Mouse (Mus musculus) heart, adult 2 months (tissue): ENCODE results near the gene Dok1. TPM values are rescaled to one million over a fixed set of nuclear protein-coding genes. Genes with fewer than 3 reads are reported as not detected.

Experiments used
- DNase-seq, 2 experiments: peaks; one replicate each; pipeline ENCODE4 v3.0.0; 2021
- H3K27ac ChIP-seq: fragments of 200-600 bp; 2 replicates; pipeline ENCODE4 v1.8.1; 2022
- H3K27me3 ChIP-seq: fragments of 200-500 bp; 2 replicates; pipeline ENCODE4 v1.6.1; 2012; ENCODE audit warnings: mild to moderate bottlenecking, low read length, inconsistent platforms, mixed read lengths; ENCODE audit not compliant: control insufficient read depth, insufficient read depth
- H3K36me3 ChIP-seq: fragments of 200-500 bp; 2 replicates; pipeline ENCODE4 v1.6.1; 2012; ENCODE audit warnings: low read length, inconsistent platforms; ENCODE audit not compliant: control insufficient read depth, insufficient read depth
- H3K4me1 ChIP-seq: fragments of 200-500 bp; 2 replicates; pipeline ENCODE4 v1.6.1; 2011; ENCODE audit warnings: low read length; ENCODE audit not compliant: control insufficient read depth, insufficient read depth
- H3K4me3 ChIP-seq: fragments of 200-600 bp; 2 replicates; pipeline ENCODE4 v1.8.1; 2022
- H3K79me2 ChIP-seq: fragments of 200-500 bp; replicated peaks from 2 replicates; pipeline ENCODE4 v1.6.1; 2012; ENCODE audit warnings: mild to moderate bottlenecking, inconsistent platforms, low read length, moderate library complexity, mixed read lengths; ENCODE audit not compliant: control insufficient read depth, insufficient read depth
- H3K9ac ChIP-seq: fragments of 200-500 bp; 2 replicates; pipeline ENCODE4 v1.6.1; 2012; ENCODE audit warnings: low read depth, mild to moderate bottlenecking, control low read depth, inconsistent platforms, low read length, mixed read lengths
- CTCF ChIP-seq: fragments of 200-600 bp; IDR thresholded peaks from 2 replicates; pipeline ENCODE4 v1.8.1; 2022; ENCODE audit warnings: antibody characterized with exemption, mild to moderate bottlenecking, moderate library complexity
- EP300 ChIP-seq: fragments of 200-500 bp; IDR thresholded peaks from 2 replicates; pipeline ENCODE4 v1.6.1; 2011; ENCODE audit warnings: low read depth, low read length, control low read depth; ENCODE audit not compliant: insufficient read depth
- POLR2A ChIP-seq: fragments of 200-500 bp; IDR thresholded peaks from 2 replicates; pipeline ENCODE4 v1.6.1; 2011; ENCODE audit warnings: mild to moderate bottlenecking, low read depth, low read length, control low read depth; ENCODE audit not compliant: insufficient read depth
- WGBS: fragments of 180-500 bp; shearing (Covaris S2); methylation state at CpG from one replicate; pipeline ENCODE4 v1.1.7; 2018; 5-methylcytosine and 5-hydroxymethylcytosine counted together
- intact Hi-C: fragments of 180-260 bp; cut with DNase I; formaldehyde crosslinking; loops from one replicate; pipeline ENCODE4 v1.15.1; 2025
- polyA plus RNA-seq: library from polyadenylated mRNA; depleted of rRNA; stranded (reverse); fragments of >200 nt; gene quantifications from 2 replicates; pipeline ENCODE4 v1.2.3, GENCODE M21; 2012
- total RNA-seq, 2 experiments: library from RNA; stranded (reverse); gene quantifications; 2 replicates each; pipeline ENCODE4 v1.2.3; 2021

Dok1 gene
- total and polyA plus RNA-seq, 3 experiments = 2.6 to 3.4 (median 2.6) TPM

DNA sequence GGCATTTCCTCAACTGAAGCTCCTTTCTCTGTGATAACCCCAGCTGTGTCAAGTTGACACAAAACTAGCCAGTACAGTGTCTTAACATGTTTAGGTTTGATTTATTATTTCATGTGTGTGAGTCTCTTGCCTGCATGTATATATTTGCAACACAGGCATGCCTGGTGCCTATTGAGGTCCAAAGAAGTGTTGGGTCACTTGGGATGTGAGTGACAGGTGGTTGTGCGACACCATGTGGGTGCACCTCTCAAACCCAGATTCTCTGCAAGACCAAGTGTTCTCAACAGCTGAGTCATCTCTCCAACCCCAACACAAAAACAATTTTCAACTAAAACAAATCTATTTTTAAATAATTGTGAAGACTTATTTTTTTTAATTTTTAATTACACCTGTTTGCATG is 30.2 kb downstream of the Dok1 start:
- no peak overlapping the region for H3K9ac ChIP-seq
- H3K36me3 ChIP-seq = no peaks in the 10 kb centered on the region
- DNase-seq = no peak
- no peaks in the 10 kb centered on the region for H3K79me2 ChIP-seq
- 97% methylated on average over 1 of the region's 1 CpGs for WGBS
- intact Hi-C loops = no loop called here
- TF ChIP-seq CTCF (no peak), EP300 (no peak), POLR2A (no peak)
- peaks cover 1% of the 10 kb centered on the region; the same call in 1 of the 2 replicates for H3K4me1 ChIP-seq
- H3K27ac ChIP-seq = no peak overlapping the region
- no peaks in the 10 kb centered on the region for H3K27me3 ChIP-seq
- no peak overlapping the region for H3K4me3 ChIP-seq

DNA sequence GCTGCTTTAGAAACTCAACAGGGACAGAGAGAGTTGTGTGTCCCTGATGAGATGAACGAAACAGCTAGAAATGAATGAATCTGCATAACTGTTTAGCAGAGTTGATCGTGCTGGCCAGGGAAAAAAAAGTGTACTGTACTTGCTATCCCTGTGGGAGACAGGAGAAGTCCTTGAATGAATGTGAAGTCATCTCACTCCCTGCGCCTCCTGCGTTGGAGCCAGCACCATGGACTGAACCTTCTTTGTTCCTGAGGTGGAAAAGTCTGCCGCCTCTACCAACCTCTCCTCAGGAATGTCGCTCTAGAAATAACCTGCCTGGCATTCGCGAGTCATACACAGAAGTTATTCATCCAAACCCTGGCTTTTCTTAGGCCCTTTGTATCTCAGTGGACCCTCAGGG is 33.3 kb downstream of the Dok1 start:
- Histone ChIP-seq H3K36me3 (no peaks in the 10 kb centered on the region), H3K9ac (no peak overlapping the region), H3K27ac (no peak overlapping the region), H3K79me2 (no peaks in the 10 kb centered on the region), H3K4me1 (peaks cover 8% of the 10 kb centered on the region), H3K27me3 (no peaks in the 10 kb centered on the region), H3K4me3 (no peak overlapping the region)
- WGBS = 63% methylated on average over 8 of the region's 8 CpGs
- TF ChIP-seq EP300 = no peak
- TF ChIP-seq POLR2A = no peak
- no peak for TF ChIP-seq CTCF
- no peak for DNase-seq
- intact Hi-C loops = loop anchor here (5.0 kb wide), 3 partner anchors 267 to 512 kb away; partner anchors contain the start of gene Bola3

DNA sequence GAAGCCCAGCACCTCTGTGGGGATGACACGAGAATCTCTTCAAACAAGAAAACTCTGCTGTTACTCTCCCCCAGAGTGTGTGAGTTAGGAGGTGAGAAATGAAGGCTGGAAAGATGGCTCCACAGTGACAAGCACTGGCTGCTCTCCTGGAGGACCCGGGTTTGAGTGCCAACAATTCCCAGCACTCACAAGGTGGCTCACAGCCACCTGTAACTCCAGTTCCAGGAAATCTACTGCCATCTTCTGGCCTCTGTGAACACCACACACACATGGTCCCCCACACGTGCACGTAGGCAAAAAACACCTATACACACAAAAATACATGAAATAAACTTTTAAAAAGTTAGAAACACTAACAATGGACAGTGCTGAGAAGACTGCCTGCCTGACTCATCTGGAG is 34.9 kb downstream of the Dok1 start:
- intact Hi-C loops = loop anchor here (1.0 to 5.0 kb wide), 4 partner anchors 34 to 514 kb away; partner anchors contain the start of gene Bola3
- Histone ChIP-seq H3K36me3 (no peaks in the 10 kb centered on the region), H3K27ac (no peak overlapping the region; the same call in 1 of the 2 replicates), H3K27me3 (no peaks in the 10 kb centered on the region), H3K79me2 (no peaks in the 10 kb centered on the region), H3K4me3 (no peak overlapping the region), H3K4me1 (peaks cover 8% of the 10 kb centered on the region), H3K9ac (no peak overlapping the region)
- WGBS = 78% methylated on average over 4 of the region's 4 CpGs
- TF ChIP-seq CTCF (no peak), POLR2A (no peak), EP300 (no peak)
- DNase-seq = no peak

DNA sequence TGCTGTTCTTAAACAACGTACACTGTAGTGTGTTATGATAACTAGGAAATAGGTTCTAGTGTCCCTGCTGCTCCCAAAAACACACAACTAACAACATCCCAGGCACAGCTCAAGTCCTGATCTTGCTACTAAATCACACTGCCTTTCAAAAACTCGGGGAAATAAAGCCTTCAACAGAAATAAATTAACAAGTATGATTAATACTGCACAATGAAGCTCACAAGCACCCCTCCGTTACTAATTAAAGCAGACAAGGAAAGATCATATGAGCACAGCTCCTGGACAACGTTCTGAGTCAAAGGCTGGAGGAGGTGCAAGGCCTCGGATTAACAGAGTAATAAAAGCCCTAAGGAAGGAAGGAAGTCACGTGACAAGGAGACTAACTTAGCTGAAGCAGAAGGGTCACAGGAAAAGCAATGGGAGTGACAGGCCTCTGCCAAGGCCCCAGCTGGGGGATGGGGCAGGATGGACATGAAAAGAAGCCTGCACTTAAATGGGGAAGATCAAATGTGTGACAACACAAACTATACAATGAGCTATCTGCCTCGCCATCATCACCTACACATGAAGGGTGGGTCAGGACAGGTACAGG is 35.7 kb downstream of the Dok1 start:
- peaks cover 8% of the 10 kb centered on the region for H3K4me1 ChIP-seq
- 41% methylated on average over 7 of the region's 7 CpGs for WGBS
- H3K4me3 ChIP-seq = no peak overlapping the region
- H3K27ac ChIP-seq = peak overlapping the region; percentile 78
- H3K79me2 ChIP-seq = no peaks in the 10 kb centered on the region
- intact Hi-C loops = loop anchor here (1.0 to 5.0 kb wide), 6 partner anchors 35 to 515 kb away; partner anchors contain the start of genes Aup1 and Bola3
- no peak for TF ChIP-seq CTCF
- TF ChIP-seq POLR2A = peak; percentile 42; the same call in 1 of the 2 replicates
- no peaks in the 10 kb centered on the region for H3K36me3 ChIP-seq
- DNase-seq = peak; percentile 55 to 68
- H3K27me3 ChIP-seq = no peaks in the 10 kb centered on the region
- H3K9ac ChIP-seq = peak overlapping the region; percentile 50

- Histone ChIP-seq H3K27ac (peak overlapping the region; percentile 78), H3K4me3 (peak overlapping the region; percentile 34), H3K9ac (peak overlapping the region; percentile 50), H3K27me3 (no peaks in the 10 kb centered on the region), H3K36me3 (no peaks in the 10 kb centered on the region), H3K4me1 (peaks cover 8% of the 10 kb centered on the region), H3K79me2 (no peaks in the 10 kb centered on the region)
- intact Hi-C loops = loop anchor here (1.0 to 5.0 kb wide), 7 partner anchors 57 to 515 kb away; partner anchors contain the start of genes Aup1, Bola3, Ccdc142 and Gm42688
- TF ChIP-seq EP300 (peak; percentile 99), CTCF (peak; percentile 92), POLR2A (peak; percentile 73)
- 3% methylated on average over 11 of the region's 11 CpGs for WGBS
- peak; percentile 86 to 92 for DNase-seq
Measured at GRCm38 (mm10) chr6:82996740-82997315, 36.4 kb downstream of the Dok1 start.

DNA sequence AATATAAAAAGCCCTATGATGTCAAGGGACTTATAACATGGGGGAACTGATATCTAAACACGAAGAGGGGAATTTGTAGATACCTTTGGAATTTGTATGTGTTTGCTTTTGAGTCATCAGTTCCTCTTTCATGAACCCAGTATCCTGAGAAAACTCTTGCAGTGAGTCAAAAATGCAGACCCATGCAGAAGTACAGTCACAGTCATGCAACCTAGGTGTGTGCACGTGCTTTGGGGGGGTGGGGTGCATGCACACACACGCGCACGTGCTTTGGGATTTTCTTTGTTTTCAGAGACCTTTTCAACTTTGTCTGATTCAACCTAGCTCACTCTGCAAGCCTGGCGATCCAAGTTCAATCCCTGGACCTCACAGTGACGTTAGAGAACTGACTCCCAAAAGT is 38.9 kb downstream of the Dok1 start:
- intact Hi-C loops = no loop called here
- WGBS = 59% methylated on average over 7 of the region's 7 CpGs
- Histone ChIP-seq H3K4me3 (no peak overlapping the region), H3K79me2 (no peaks in the 10 kb centered on the region), H3K27me3 (no peaks in the 10 kb centered on the region), H3K36me3 (no peaks in the 10 kb centered on the region), H3K27ac (no peak overlapping the region), H3K9ac (no peak overlapping the region), H3K4me1 (peaks cover 8% of the 10 kb centered on the region)
- no peak for DNase-seq
- TF ChIP-seq EP300 = no peak
- no peak for TF ChIP-seq POLR2A
- no peak for TF ChIP-seq CTCF
